Mouse (Mus musculus) megakaryocyte, embryonic 14.5 days (primary cell): ENCODE measurements around the gene Ptp4a2.

Experiments used
- FLI1 ChIP-seq: IDR thresholded peaks from 2 replicates; pipeline ENCODE4 v1.6.1; 2012; ENCODE audit warnings: low read length, inconsistent platforms, mixed read lengths
- GATA1 ChIP-seq: IDR thresholded peaks from 3 replicates; pipeline ENCODE4 v1.6.1; 2012; ENCODE audit warnings: mixed read lengths, low read length, inconsistent platforms, borderline replicate concordance

DNA sequence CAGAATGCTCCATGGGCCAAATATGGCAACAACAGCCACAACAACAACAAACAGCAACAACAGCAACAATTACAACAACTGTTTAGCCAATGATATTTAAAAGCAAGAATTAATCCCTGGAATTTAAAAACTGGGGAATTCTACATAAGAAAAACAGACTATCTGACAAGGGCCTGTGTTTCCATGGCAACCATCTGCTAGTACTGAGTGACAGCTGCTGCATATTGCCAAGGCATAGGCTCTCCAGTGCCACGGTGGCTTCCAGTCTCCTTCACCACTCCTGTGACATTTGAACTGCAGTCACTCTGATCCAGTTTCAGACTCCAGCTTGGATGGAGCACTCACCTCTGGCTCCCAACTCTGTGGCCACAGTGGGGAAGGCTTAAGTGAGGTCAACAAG lies 19.6 kb upstream of the Ptp4a2 start:
- TF ChIP-seq GATA1 (no peak), FLI1 (no peak)
